Mouse (Mus musculus): Measurements from ENCODE around the gene Greb1.

GRCm38 (mm10) chr12:16778523-16778922, 22.2 kb downstream of the Greb1 start:
- TF ChIP-seq CTCF (IDR thresholded peaks at IDR 0.05; ENCODE audit: low read depth): no peak
- no peak for TF ChIP-seq EP300 (optimal IDR thresholded peaks at IDR 0.05)

All from stomach, postnatal 0 days (tissue).